Mouse (Mus musculus) heart, embryonic 15.5 days (tissue): ENCODE measurements at regions not wholly inside any gene's neighbourhood (a gene's known extent, or its start where the extent isn't known, plus 50 kb on each side); places are given as distances from the start of the nearest gene placed in this dataset.
"Not testable (repeated sequence)": the region's sequence is repeated elsewhere in the genome, so short reads cannot be mapped to it uniquely, and the experiment has no call there.

ENCODE experiments used
- ATAC-seq: fragments of 200-750 bp; cut with Nextera tagmentation; replicated peaks from 2 replicates; pipeline ENCODE4 v1.8.0; 2017; ENCODE audit warnings: low read depth, moderate TSS enrichment; ENCODE audit not compliant: insufficient number of reproducible peaks, insufficient read depth, low FRiP score
- H3K27ac ChIP-seq: fragments of 300-500 bp; sonication (generic); 2 replicates; pipeline ENCODE4 v1.5.1; 2015; ENCODE audit warnings: mild to moderate bottlenecking, inconsistent platforms
- H3K27me3 ChIP-seq: fragments of 300-500 bp; sonication (generic); 2 replicates; pipeline ENCODE4 v1.6.1; 2015; ENCODE audit warnings: inconsistent platforms
- H3K36me3 ChIP-seq: fragments of 300-500 bp; sonication (generic); 2 replicates; pipeline ENCODE4 v1.6.1; 2015; ENCODE audit warnings: mild to moderate bottlenecking, inconsistent platforms
- H3K4me1 ChIP-seq: fragments of 300-500 bp; sonication (generic); replicated peaks from 2 replicates; pipeline ENCODE4 v1.6.1; 2015; ENCODE audit warnings: inconsistent platforms
- H3K4me2 ChIP-seq: fragments of 300-500 bp; sonication (generic); 2 replicates; pipeline ENCODE4 v1.6.1; 2015; ENCODE audit warnings: inconsistent platforms, mild to moderate bottlenecking, moderate library complexity
- H3K4me3 ChIP-seq: fragments of 300-500 bp; sonication (generic); 2 replicates; pipeline ENCODE4 v1.5.1; 2015; ENCODE audit warnings: mild to moderate bottlenecking, inconsistent platforms
- H3K9ac ChIP-seq: fragments of 300-500 bp; sonication (generic); 2 replicates; pipeline ENCODE4 v1.6.1; 2015; ENCODE audit warnings: mild to moderate bottlenecking, inconsistent platforms
- H3K9me3 ChIP-seq: fragments of 300-500 bp; sonication (generic); replicated peaks from 2 replicates; pipeline ENCODE4 v1.6.1; 2016; ENCODE audit warnings: inconsistent platforms
- WGBS: fragments of 180-500 bp; shearing (Covaris S2); methylation state at CpG from one replicate; pipeline ENCODE4 v1.1.7; 2015; ENCODE audit warnings: mixed read lengths; 5-methylcytosine and 5-hydroxymethylcytosine counted together

- Histone ChIP-seq H3K27ac (no peak overlapping the region), H3K4me3 (no peak overlapping the region), H3K4me2 (no peak overlapping the region), H3K9me3 (no peaks in the 10 kb centered on the region), H3K9ac (no peak overlapping the region), H3K36me3 (no peaks in the 10 kb centered on the region), H3K4me1 (no peaks in the 10 kb centered on the region; the same call in 1 of the 2 replicates), H3K27me3 (no peaks in the 10 kb centered on the region)
- no peak for ATAC-seq
- WGBS: 86% methylated on average over 1 of the region's 1 CpGs
Observed at GRCm38 (mm10) chr17:94866630-94867029, 116.8 kb upstream of the Mettl4 start.

GRCm38 (mm10) chr17:94864531-94865318, 114.9 kb upstream of the Mettl4 start:
- not testable (repeated sequence) for H3K9me3 ChIP-seq, H3K36me3 ChIP-seq, H3K27me3 ChIP-seq, H3K4me1 ChIP-seq
- H3K4me2 ChIP-seq: peak overlapping the region; percentile 68
- H3K9ac ChIP-seq: peak overlapping the region; percentile 65
- WGBS: 10% methylated on average over 21 of the region's 21 CpGs
- peak overlapping the region; percentile 63 for H3K27ac ChIP-seq
- H3K4me3 ChIP-seq: peak overlapping the region; percentile 61
- ATAC-seq: peak; percentile 97

DNA sequence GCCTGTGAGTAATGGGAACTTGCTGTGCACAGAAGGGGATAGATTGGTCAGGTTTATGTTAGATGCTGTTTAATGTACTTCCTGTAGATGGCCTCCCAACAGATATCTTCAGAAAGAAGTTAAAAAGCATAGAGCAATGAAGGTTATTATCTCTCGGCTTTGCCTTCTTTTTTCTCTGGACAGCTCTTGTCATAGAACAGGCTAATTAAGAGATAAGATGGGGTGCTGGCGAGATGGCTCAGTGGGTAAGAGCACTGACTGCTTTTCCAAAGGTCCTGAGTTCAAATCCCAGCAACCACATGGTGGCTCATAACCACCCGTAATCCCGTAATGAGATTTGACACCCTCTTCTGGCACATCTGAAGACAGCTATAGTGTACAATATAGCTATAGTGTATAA, 104.9 kb upstream of the Mettl4 start:
- not testable (repeated sequence) for H3K9ac ChIP-seq, H3K4me3 ChIP-seq, ATAC-seq, H3K36me3 ChIP-seq, H3K4me1 ChIP-seq, H3K4me2 ChIP-seq, H3K9me3 ChIP-seq, H3K27ac ChIP-seq, H3K27me3 ChIP-seq
- 76% methylated on average over 4 of the region's 4 CpGs for WGBS

DNA sequence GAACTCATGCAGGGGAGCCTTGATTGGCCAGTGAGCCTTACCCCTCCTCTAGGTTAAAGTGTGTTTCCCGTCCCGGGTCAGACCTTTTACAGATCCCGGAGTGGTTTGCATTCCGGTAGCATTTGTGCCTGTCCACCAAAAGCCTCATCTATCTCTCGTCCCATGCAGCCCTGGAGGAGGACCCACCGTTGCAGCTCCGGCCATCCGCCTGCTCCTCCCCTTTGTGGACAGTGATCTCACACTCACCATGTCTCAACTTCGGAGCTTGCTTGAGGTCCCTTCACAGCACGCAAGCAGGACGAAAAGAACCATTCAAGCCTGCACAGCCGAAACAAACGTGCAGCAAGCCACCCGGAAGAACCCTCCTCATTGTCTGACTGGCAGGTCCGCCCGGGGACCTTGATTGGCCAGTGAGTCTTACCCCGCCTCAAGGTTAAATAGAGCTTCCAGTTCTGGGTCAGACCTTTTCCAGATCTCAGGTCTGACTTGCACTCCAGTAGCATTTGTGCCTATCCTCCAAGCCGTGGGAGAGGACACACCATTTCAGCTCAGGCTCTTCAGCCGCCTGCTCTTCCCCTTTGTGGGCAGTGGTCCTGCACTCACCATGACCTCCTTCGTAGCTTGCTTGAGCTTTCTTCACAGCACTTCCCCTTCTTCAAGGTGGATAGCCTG, 84.8 kb upstream of the Mettl4 start:
- Histone ChIP-seq H3K4me2 (peak overlapping the region; percentile 81), H3K27me3 (no peaks in the 10 kb centered on the region), H3K27ac (peak overlapping the region; percentile 92), H3K4me1 (peaks cover 5% of the 10 kb centered on the region), H3K36me3 (peaks cover 4% of the 10 kb centered on the region; the same call in 1 of the 2 replicates), H3K4me3 (peak overlapping the region; percentile 80), H3K9me3 (no peaks in the 10 kb centered on the region), H3K9ac (peak overlapping the region; percentile 60)
- WGBS: under 1% methylated on average over 20 of the region's 20 CpGs
- ATAC-seq: peak; percentile 94

DNA sequence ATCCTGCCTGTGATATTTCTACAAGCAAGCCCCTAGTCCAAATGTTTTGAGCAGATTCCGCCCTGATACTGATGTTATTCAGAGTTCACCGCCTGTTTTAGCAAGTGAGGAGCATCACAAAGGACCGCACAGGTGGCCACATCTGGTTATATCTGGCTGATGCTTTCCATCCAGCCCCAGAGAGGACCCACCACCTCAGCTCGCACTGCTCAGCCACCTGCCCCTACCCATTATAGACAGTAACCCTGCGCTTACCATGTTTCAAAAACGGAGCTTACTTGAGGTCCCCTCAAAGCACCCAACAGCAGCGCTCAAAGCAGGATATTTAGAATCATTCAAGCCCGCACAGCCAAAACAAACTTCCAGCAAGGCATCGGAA, 84.2 kb upstream of the Mettl4 start:
- not testable (repeated sequence) for H3K4me1 ChIP-seq, H3K27me3 ChIP-seq, H3K9me3 ChIP-seq, ATAC-seq, H3K36me3 ChIP-seq
- Histone ChIP-seq H3K4me3 (peak overlapping the region; percentile 80), H3K4me2 (peak overlapping the region; percentile 81), H3K27ac (peak overlapping the region; percentile 92), H3K9ac (peak overlapping the region; percentile 60)
- 4% methylated on average over 9 of the region's 9 CpGs for WGBS

- not testable (repeated sequence) for ATAC-seq, H3K27me3 ChIP-seq, H3K4me2 ChIP-seq, H3K27ac ChIP-seq, H3K9ac ChIP-seq, H3K4me1 ChIP-seq, H3K9me3 ChIP-seq, H3K4me3 ChIP-seq
- 83% methylated on average over 1 of the region's 1 CpGs for WGBS
- peaks cover 15% of the 10 kb centered on the region; the same call in 1 of the 2 replicates for H3K36me3 ChIP-seq
Observed at GRCm38 (mm10) chr17:94826415-94826814, 76.6 kb upstream of the Mettl4 start.

GRCm38 (mm10) chr17:94808758-94809157, 58.9 kb upstream of the Mettl4 start:
- Histone ChIP-seq H3K9me3 (peaks cover 9% of the 10 kb centered on the region; the same call in 1 of the 2 replicates), H3K4me2 (no peak overlapping the region), H3K4me3 (no peak overlapping the region), H3K27ac (no peak overlapping the region), H3K27me3 (no peaks in the 10 kb centered on the region), H3K4me1 (no peaks in the 10 kb centered on the region), H3K36me3 (peaks cover 4% of the 10 kb centered on the region; the same call in 1 of the 2 replicates), H3K9ac (no peak overlapping the region)
- no peak for ATAC-seq
